Mouse (Mus musculus) spleen, embryonic (tissue): ENCODE data around the gene Fcor.

Source experiments
- CTCF ChIA-PET: fragments of 350-600 bp; sonication (Branson Sonifier 250); formaldehyde crosslinking; loops from one replicate; lab custom pipeline; 2022; lab: Charles Lee

The Fcor gene

DNA sequence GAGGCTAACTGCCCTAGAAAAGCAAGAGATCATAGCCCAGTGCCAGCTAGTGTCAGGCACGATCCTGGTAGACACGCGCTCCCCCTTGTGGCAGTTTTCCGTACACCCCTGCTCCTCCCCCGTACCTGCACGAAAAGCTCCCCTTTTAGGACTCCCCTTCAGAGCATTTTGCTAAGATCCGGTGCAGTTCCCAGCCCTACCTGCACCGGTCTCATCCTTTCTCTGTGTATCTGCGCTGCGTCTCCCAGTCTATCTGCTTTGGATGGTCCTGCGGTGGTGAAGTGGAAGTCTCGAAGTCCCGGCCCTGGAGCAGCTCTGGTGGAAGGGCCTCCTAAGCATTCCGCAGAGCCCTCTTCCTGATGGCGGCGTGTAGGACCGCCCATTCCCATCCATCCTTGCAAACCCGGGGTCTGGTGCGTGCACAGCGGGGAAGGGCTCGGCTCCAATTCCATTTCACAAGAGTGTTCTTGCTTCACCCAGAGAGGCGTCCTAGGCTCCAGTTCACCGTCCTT, at the start of gene Fcor:
Gene Fcor (minus strand): TSS at position 383 of the 512 bp plus-strand sequence.
- CTCF ChIA-PET, result interaction anchor here (0.5 to 1.1 kb wide), 6 partner anchors 24 to 320 kb away, joined by 3 to 12 read pairs (median 4); no protein-coding TSS in a partner anchor

DNA sequence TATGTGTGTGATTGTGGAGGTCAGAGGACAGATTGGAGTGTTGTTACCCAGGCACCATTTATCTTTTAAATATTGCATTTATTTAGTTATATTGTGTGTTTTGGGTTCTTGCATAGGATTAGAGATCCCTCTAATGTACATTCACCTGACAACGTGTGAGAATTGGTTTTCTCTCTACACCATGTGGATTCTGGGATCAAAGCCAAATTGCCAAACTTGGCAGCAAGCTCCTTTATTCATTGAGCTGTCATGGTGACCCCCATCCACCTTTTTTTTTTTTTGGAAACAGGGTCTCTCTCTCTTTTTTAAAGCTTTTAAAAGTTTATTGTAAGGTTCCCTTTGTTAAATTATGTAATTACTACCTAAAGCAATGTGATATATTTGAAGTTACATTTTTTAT, 48.9 kb upstream of the Fcor start:
- CTCF ChIA-PET, result interaction anchor here (0.6 to 0.8 kb wide), 2 partner anchors 14 to 363 kb away, joined by 4 to 6 read pairs; no protein-coding TSS in a partner anchor

DNA sequence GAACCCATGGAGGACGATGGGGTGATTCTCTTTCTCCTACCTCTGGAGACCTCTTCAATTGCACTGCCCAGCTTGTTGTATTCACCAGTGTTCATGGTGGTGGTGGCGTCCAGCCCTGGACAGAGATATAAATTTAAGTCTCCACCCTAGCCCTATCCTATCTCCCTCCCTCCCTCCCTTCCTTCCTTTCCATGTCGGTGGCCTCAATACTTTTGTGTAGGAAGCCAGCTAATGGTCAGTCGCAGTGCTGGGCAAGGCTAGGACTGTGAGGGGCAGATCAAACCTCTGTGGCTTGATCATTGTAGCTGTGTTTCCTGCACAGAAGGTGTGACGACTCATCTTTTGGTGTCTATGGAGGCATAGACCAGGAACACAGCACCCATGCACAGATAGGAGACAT, 48.4 kb upstream of the Fcor start, which contains the start of gene Clec4g:
Gene Clec4g (minus strand): TSS at position 101 of the 400 bp plus-strand sequence.
- CTCF ChIA-PET, result no interaction called here

DNA sequence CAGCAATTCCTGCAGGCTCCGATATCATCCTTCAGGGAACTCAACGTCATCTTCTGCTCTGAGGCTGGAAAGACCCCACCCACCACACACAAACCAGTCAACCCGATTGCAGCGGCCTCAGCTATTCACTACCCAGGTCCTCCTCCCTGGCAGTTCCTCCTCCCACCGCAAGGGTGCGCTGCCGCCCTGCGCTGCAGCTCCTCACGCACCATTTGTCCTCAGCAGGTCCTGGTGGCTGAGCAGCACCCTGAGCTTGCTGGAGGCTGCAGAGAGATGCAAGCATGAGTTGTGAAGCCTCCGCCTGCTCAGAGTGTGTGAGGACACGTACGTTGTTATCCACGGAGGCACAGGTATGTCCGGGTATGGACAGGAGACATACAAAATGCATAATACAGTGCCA, 46.4 kb upstream of the Fcor start:
- CTCF ChIA-PET, result interaction anchor here (1.0 kb wide), 1 partner anchor 45 kb away, joined by 3 read pairs; no protein-coding TSS in a partner anchor

DNA sequence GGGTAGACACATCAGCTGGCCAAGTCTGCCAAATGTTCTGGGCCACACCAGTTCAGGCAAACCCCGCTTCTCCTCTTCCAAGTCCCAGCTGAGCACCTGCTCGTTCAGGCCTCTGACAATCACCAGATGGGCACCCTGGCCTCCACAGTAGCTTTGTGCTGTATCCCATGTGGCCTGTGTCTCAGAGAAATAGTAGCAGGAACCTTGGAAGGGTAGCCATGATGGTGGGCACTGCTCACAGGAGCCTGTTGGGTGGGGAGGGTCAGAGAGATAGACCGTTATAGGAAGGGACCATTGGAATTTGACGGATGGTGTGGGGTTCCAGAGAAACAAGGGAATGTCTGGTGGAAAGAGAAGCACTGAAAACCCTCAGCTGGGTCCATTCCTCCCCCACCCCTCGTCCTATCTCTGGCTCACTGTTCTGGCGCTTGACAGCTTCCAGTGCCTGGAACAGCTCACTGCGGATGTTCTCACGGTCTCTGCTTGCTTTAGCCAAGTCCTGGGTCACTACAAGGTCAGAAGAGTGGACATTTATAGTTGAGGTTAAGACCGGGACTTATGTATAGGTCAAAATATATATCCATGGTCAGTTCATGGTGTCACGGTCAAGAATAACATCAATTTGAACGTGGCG, 45.3 kb upstream of the Fcor start:
- CTCF ChIA-PET, result interaction anchor here (1.0 kb wide), 1 partner anchor 44 kb away, joined by 3 read pairs; no protein-coding TSS in a partner anchor

DNA sequence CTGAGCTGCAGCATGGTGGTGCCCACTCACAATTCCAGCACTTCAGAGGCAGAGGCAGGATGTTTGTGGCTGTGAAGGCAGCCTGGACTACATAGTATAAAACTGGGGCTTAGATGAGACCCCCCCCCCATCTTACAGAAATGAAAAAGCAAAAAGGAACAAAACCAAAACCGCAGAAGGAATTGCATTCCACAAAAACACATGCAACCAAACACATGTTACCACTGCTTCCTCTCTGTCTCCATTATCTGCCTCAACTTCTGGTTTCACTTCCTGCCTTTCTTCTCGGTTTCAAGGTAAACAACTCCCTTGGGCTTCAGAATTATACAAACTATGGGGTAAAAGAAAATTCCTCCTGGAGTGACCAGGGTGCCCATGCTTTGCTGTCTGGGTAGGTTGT, 39.5 kb upstream of the Fcor start:
- CTCF ChIA-PET, result no interaction called here

DNA sequence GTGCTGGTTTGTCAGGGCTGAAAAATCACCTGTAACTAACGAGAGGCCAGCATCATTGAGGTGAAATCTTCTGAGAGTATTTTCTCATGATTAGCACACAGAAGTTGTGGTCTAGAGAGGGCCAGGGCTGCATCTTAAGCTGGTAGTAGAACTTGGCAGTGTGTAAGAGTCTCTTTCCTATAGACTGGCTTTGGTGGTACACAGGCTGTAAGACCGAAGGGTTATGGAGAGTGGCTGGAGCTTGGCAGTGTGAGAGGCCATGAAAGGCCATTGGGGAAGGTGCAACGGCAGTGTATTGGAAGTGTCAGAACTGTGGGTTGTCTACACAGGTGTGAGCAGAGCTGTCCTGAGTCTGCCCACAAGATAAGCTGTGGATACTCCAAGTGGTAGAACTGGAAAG, 38.1 kb upstream of the Fcor start:
- CTCF ChIA-PET, result no interaction called here

DNA sequence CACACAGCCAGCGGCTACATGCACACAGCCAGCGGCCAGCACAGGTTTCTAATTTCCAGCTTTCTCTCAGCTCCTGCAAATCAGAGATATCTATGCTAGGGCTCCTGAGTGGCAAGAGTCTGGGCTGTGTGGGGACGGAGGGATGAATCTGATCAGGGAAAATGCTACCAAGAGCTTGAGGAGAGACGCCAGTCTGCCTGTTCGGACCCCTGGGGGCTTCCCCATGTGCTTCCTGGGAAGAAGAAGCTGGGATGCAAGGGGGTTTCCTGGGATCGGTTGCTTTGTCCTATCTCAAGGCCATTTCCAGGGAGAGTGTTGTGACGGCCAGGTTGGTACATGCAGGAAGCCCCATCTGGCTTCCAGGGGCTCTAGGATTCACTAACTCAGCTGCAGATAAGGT, 35.4 kb upstream of the Fcor start:
- CTCF ChIA-PET, result no interaction called here

DNA sequence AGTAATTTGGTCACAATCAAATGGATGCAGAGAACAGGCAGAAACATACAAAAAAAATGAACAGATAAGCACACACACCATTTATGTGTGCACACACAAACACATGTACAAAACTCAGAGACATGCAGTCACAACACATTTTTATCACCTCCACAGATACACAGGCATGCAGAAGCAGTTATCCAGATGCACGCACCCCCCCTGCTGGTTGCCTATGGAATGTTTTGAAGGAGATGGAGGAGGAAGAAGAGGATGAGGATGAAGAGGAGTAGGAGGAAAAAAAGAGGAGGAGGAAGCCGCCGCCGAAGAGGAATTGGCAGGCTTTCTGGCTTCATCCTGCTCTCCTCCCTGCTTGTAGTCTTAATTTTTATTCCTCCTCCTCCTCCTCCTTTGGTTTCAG, 33.5 kb upstream of the Fcor start:
- CTCF ChIA-PET, result interaction anchor here (0.5 to 0.6 kb wide), 2 partner anchors 22 to 1262 kb away, joined by 3 read pairs; no protein-coding TSS in a partner anchor

DNA sequence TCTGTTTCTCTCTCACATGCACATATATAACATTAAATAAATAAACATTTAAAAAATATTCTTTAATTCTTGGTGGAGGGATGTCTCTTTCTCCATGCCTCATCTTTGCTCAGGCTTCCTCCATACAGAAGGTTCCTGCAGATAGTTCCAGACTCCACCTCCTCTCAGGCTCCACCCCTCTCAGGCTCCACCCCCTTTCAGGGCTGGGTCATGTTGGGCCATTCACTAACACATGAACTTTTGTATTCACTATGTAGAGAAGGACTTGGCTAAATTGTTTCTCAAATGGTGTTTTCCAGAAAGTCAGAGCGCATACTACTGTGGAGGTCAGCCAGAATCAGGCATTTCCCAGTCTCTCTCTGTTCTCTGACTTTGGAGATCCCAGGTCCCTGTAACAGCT, 29.3 kb upstream of the Fcor start:
- CTCF ChIA-PET, result no interaction called here

DNA sequence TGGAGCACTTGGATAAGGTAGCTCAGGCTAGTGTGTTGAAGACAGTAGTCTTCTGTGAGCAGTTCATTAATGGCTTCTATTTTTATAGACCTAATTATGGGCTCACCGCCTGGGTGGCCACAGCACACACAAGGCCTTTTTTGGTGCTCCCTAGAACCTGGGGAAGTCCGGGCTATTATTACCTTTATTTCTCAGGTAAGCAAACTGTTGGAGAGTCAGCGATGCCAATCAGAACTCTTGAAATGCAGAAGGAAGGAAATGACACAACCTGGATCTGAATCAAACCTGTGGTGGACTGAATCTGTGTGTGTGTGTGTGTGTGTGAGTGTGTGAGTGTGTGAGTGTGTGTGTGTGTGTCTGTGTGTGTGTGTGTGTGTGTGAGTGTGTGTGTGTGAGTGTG, 22.0 kb upstream of the Fcor start, which contains the start of gene Fcer2a:
Gene Fcer2a (minus strand): TSS at position 55 of the 400 bp plus-strand sequence.
- CTCF ChIA-PET, result interaction anchor here (0.6 to 0.8 kb wide), 5 partner anchors 51 to 447 kb away, joined by 3 to 6 read pairs (median 3); no protein-coding TSS in a partner anchor

DNA sequence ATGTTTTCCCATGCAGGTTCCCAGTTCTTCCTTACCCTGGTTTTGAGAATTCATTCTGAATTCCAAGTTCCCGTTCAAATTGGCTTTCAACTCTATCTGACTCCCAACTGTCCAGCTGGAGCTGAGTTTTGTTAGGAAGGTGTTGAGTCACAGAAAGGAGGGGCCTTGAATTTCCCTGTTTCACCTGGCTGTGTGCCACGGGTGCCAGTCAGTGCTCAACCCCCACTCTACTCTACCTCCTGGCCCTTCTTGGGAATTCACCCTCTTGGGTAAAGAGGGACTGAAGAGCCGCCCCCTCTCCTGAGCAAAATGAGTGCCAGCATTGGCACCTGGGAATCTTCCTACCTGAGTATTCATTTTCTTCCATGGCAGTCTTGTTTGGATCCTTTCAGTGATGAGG, 18.6 kb upstream of the Fcor start:
- CTCF ChIA-PET, result no interaction called here

DNA sequence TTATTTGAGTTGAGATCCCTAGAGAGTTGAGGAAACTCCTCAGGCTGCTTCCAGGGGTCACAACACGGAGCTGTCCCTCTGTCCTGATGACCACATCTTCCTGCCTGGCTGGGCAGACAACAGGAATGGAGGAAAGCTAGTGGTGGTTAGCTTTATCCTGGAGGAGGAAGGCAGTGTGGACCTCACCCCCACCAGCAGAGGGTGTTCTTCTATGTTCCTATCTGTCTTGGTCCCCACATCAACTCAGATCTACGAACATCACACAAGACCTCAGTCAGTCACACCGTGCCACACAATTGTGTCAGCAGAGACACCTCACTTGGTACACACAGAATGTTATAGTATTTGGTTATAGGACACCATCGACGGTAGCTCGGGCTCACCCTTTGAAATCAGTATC, 15.4 kb upstream of the Fcor start:
- CTCF ChIA-PET, result interaction anchor here (0.6 kb wide), 1 partner anchor 10 kb away, joined by 5 read pairs; no protein-coding TSS in a partner anchor

DNA sequence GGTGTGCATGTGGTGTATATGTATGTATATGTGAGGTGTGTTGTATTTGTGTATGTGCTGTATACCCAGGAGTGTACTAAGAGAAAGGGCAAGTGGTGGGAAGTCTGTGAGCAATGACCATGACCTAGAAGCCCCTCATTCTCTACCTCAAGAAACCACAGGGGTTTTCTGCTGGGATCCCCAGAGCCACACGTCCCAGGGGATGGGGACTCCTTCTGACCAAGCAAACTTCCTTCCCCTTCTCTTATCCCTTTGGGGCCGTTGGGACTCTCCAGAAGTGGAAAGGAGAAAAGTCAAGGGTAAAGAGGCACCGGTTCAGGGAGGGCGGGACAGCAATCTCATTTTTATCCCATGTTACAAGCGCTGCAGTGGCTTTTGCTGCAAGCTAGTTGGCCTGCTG, 13.3 kb upstream of the Fcor start:
- CTCF ChIA-PET, result interaction anchor here (0.5 kb wide), 1 partner anchor 64 kb away, joined by 4 read pairs; the partner anchor contains the start of gene Pet100

DNA sequence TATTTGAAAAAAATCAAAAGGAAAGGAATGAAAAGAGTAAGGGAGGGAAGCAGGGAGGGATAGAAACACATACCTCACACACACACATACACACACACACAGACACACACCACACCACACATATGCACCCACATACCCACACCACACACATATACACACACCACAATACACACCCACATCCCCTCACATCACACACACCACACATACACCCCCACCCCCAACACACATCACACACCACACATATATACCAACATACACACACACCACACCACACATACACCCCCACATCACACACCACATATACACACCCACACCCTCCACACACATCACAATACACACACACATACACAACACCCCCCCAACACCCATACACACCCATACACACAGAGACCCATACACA, 12.4 kb upstream of the Fcor start:
- CTCF ChIA-PET, result interaction anchor here (0.6 kb wide), 1 partner anchor 21 kb away, joined by 3 read pairs; no protein-coding TSS in a partner anchor

DNA sequence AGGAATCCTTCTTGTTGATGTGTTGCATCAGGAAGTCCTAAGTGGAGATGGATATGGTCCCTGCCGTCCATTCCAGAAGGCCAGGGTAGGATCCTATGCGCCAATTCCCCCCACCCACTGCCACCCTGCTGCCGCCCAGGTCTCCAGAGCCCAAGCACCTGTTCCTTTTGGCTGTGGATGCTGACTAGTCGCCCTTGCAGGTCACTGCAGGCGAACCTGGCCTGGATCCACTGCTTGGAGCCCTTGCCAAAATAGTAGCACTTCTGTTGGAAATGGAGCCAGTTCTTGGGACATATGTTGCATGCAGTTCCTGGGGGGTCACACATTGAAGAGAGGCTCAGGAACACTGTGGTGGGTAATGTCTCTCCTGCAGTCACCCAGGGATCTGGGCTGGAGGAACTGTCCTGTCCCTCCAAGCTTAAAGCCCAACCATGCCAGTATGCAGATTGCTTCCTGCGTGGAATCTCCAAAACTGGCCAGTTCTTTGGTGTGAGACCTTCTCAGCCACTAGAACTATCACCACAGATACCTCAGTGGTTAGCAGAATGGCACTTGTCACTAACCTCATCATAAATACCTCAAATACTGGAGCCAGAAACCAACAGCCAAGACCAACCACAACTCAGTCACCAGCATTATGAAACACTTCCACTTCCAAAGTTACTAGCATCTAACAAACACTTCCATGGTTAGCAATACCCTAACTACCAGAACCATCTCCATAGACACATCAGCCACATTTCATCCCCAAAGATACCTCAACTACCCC, 11.4 kb upstream of the Fcor start:
- CTCF ChIA-PET, result interaction anchor here (0.6 kb wide), 1 partner anchor 22 kb away, joined by 3 read pairs; no protein-coding TSS in a partner anchor

DNA sequence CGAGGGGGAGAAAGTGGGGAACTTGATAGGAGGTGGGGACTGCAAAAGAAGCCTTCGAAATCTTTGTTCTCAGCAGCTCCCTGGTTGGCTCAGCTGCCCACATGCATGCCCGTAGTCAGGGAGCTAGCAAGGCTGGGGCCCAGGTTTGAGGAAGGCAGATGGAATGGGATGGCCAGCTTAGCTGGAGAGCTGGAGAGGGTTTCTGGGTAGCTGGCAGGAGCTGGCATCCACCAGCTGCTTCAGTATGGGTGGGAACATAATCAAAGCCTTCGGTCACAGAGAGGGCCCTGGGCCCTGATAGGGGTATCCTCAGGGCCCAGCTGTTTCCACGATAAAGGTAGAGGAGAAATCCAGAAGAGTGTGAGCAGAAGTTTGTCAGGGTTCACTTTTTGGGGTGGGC, 10.3 kb upstream of the Fcor start:
- CTCF ChIA-PET, result interaction anchor here (0.7 kb wide), 1 partner anchor 64 kb away, joined by 3 read pairs; no protein-coding TSS in a partner anchor

DNA sequence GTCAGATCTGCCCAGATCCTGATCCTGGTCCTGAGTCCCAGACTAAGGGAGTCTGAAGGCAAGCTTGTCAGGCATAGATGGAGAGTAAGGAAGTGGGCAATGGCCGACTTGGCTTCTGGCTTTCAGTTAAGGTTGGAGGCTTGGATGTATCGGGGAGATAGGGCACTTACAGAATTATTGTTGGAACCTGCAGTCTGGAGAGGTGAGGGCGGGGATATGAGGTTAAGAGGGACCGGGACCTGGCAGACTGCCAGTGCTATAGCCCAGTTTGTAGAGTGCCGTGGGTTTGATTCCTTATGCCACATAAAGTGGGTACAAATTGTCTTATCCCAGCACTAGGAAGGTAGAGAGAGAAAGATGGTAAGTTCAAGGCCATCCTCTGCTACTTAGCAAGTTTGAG, 7.5 kb upstream of the Fcor start:
- CTCF ChIA-PET, result no interaction called here

DNA sequence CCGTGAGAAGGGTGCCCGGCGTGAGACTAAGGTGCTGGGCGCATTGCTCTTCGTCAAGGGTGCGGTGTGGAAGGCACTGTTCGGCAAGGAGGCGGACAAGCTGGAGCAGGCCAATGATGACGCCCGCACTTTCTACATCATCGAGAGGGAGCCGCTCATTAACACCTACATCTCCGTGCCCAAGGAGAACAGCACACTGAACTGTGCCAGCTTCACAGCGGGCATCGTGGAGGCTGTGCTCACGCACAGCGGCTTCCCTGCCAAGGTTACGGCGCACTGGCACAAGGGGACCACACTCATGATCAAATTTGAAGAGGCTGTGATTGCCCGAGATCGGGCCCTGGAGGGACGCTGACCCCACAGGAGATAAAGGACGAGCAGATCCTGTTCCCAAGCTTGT, 7.1 kb upstream of the Fcor start:
- CTCF ChIA-PET, result no interaction called here

DNA sequence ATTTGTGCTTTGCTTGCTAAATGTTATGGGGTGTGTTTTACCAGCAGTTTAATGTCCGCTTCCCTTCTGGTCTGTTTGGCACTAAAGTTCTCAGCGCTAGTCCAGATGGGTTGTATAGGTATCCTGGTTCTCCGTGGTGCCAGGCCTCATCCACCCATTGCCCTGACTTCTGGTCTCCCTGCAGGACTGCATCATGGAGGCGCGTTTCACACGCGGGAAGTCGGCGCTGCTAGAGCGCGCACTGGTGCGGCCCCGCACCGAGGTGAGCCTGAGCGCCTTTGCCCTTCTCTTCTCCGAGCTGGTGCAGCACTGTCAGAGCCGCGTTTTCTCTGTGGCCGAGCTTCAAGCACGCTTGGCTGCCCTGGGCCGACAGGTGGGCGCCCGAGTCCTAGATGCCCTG, 6.7 kb upstream of the Fcor start:
- CTCF ChIA-PET, result no interaction called here

DNA sequence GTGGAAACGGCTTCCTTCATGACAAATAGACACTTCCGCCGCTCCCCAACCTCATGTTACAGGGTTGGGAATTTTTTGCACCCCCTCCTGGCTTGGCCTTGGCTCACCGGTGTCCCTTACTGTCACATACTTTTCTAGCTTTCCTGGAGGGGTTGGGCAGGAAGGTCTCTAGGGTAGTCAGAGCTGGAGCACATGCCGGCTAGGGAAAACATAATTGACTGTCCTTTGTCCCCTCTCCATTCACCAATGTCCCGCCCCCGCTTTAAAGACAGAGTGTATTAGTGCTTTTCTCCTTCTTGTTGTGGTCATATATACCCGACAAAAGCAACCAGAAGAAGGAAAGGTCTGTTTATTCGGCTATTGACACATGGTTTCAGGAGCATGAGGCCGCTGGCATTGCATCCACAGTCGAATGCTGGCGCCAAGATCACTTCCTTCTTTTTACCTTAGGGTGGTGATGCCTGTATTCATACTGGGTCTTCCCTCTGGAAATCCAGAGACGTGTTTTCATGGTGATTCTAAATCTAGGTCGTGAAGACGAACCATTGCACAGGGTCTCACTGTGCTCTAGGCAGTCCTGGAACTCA, 4.9 kb upstream of the Fcor start:
- CTCF ChIA-PET, result no interaction called here
